Mouse (Mus musculus) kidney, postnatal 0 days (tissue): ENCODE results near the gene Zfyve9. TPM values are rescaled to one million over a fixed set of nuclear protein-coding genes. Genes with fewer than 3 reads are reported as not detected.
A peak's percentile ranks its signal among the peaks of the same experiment; 100 is the strongest.

Experiments
- ATAC-seq: fragments of 200-750 bp; cut with Nextera tagmentation; replicated peaks from 2 replicates; pipeline ENCODE4 v1.8.0; 2017; ENCODE audit warnings: low read depth, moderate number of reproducible peaks, moderate TSS enrichment, moderate library complexity; ENCODE audit not compliant: low FRiP score
- DNase-seq: peaks from one replicate; pipeline ENCODE4 v3.0.0-alpha.2; 2016; ENCODE audit warnings: low spot score
- H3K27ac ChIP-seq: fragments of 300-500 bp; sonication (generic); 2 replicates; pipeline ENCODE4 v1.5.1; 2014; ENCODE audit warnings: mild to moderate bottlenecking
- H3K27me3 ChIP-seq: fragments of 300-500 bp; sonication (generic); 2 replicates; pipeline ENCODE4 v1.6.1; 2014; ENCODE audit warnings: low read length, mixed read lengths; ENCODE audit not compliant: insufficient read depth
- H3K36me3 ChIP-seq: fragments of 300-500 bp; sonication (generic); 2 replicates; pipeline ENCODE4 v1.6.1; 2014; ENCODE audit warnings: low read length, mixed read lengths; ENCODE audit not compliant: insufficient read depth
- H3K4me1 ChIP-seq: fragments of 300-500 bp; sonication (generic); replicated peaks from 2 replicates; pipeline ENCODE4 v1.6.1; 2014; ENCODE audit warnings: antibody characterized with exemption, low read length, mixed read lengths; ENCODE audit not compliant: insufficient read depth
- H3K4me2 ChIP-seq: fragments of 300-500 bp; sonication (generic); 2 replicates; pipeline ENCODE4 v1.6.1; 2014; ENCODE audit warnings: mild to moderate bottlenecking, low read length, moderate library complexity, mixed read lengths
- H3K4me3 ChIP-seq: fragments of 300-500 bp; sonication (generic); replicated peaks from 2 replicates; pipeline ENCODE4 v1.5.1; 2014; ENCODE audit warnings: low read depth, low read length
- H3K9ac ChIP-seq: fragments of 300-500 bp; sonication (generic); 2 replicates; pipeline ENCODE4 v1.6.1; 2014; ENCODE audit warnings: low read depth, low read length
- H3K9me3 ChIP-seq: fragments of 300-500 bp; sonication (generic); replicated peaks from 2 replicates; pipeline ENCODE4 v1.6.1; 2016; ENCODE audit warnings: low read length, inconsistent platforms, mixed read lengths
- CTCF ChIP-seq: IDR thresholded peaks from 2 replicates; pipeline ENCODE4 v1.5.1; 2016; ENCODE audit warnings: antibody characterized with exemption, low read depth, mild to moderate bottlenecking, moderate library complexity
- WGBS: fragments of 180-500 bp; shearing (Covaris S2); extraction: QIAGEN DNeasy Blood & Tissue Kit; methylation state at CpG from one replicate; pipeline ENCODE4 v1.1.7; 2014; 5-methylcytosine and 5-hydroxymethylcytosine counted together
- polyA plus RNA-seq: library from polyadenylated mRNA; unstranded; fragments of >200 nt; fragmentation: Nextera tagmentation; extraction: Ambion mirVana; gene quantifications from 2 replicates; pipeline ENCODE4 v1.2.1, GENCODE M21; 2015

The Zfyve9 gene
- polyA plus RNA-seq, 1 experiment from 2014 or later: 3.8 TPM

DNA sequence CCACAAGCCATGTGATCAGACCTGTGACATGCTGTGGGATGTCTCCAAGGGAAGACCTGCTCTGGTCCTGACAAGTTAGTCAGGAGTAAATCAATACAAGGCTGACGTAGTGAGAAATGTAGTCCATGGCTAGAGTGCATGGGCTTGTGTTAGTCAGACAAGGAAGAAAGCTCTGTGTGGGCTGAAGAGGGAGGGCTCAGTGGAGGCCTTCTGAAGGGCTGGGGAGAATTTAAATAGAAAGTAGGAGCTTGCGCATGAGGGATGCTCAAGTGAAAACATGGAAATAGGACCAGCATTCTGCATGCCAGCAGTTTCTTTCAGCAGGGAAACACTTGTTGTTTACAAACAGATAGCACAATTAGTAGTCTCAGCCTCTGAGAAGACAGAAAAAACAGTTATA, 22.9 kb upstream of the Zfyve9 start:
- Histone ChIP-seq H3K4me2 (no peak overlapping the region), H3K36me3 (no peaks in the 10 kb centered on the region), H3K9me3 (no peaks in the 10 kb centered on the region), H3K4me1 (no peaks in the 10 kb centered on the region), H3K27me3 (no peaks in the 10 kb centered on the region), H3K4me3 (no peak overlapping the region), H3K27ac (no peak overlapping the region), H3K9ac (no peak overlapping the region)
- WGBS: 80% methylated on average over 2 of the region's 2 CpGs
- ATAC-seq (no peak), DNase-seq (no peak)
- TF ChIP-seq CTCF: no peak

DNA sequence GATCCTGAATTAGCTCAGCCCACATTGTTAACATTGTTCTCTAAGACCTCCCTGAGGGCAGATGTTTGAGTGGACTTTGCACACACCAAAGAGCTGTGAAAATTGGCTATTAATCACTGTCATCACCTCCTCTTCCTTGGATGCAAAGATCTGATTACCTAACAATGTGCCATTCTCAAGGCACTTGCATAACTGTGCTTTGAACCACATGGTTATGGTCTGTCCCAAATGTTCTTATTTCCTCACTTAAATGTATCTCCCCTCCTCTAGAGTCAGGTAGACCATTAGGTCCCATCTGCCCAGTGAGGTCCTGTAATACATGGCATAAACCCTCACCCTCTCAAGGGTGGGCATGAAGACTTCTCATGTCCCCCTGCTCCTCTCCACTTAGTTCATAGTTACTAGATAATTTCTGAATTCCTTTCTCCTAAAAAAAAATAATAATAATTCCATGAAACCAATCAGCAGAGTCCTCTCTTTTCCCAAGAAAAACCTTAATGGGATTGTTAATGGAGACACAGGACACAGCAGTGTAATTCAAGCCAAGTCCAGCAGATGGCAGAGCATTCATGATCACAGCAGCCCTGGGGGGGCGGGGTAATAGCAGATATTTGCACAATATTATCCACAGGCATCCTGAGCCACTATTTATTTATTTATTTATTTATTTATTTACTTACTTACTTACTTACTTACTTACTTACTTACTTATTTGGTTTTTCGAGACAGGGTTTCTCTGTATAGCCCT, 17.7 kb upstream of the Zfyve9 start:
- TF ChIP-seq CTCF: peak; percentile 77
- WGBS: 49% methylated on average over 2 of the region's 2 CpGs
- ATAC-seq: no peak

DNA sequence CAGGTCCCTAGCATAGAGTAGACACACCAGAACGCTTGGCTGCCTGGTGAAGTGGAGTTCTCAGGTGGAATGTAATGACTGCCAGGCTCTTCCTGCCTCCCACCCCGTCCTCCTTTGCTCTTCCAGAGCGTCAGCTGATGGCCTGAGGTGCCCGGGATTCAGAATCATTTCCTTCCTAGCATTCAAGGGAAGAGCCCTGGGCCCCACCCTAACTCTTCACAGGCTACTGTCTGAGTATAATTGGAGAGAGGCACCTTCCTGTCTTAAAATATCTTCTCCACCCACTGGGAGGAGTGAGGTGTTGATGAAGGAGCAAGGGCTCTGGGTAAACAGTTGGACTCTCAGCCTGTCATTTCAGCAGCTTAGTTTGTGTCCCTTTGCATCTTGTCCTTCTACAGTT, 16.1 kb upstream of the Zfyve9 start:
- no peaks in the 10 kb centered on the region for H3K36me3 ChIP-seq
- H3K4me1 ChIP-seq: no peaks in the 10 kb centered on the region
- H3K4me3 ChIP-seq: no peak overlapping the region
- no peaks in the 10 kb centered on the region for H3K27me3 ChIP-seq
- no peak overlapping the region for H3K27ac ChIP-seq
- DNase-seq (peak; percentile 26), ATAC-seq (no peak)
- no peak overlapping the region for H3K4me2 ChIP-seq
- H3K9me3 ChIP-seq: no peaks in the 10 kb centered on the region
- H3K9ac ChIP-seq: no peak overlapping the region
- WGBS: 23% methylated on average over 4 of the region's 4 CpGs
- TF ChIP-seq CTCF: no peak

More for the DNA sequence above, 17.7 kb upstream of the Zfyve9 start:
- peak; percentile 84 for DNase-seq
- no peaks in the 10 kb centered on the region for H3K9me3 ChIP-seq
- H3K27me3 ChIP-seq: no peaks in the 10 kb centered on the region
- no peaks in the 10 kb centered on the region for H3K4me1 ChIP-seq
- H3K4me2 ChIP-seq: no peak overlapping the region
- no peaks in the 10 kb centered on the region for H3K36me3 ChIP-seq
- H3K9ac ChIP-seq: no peak overlapping the region
- no peak overlapping the region for H3K4me3 ChIP-seq
- H3K27ac ChIP-seq: no peak overlapping the region

DNA sequence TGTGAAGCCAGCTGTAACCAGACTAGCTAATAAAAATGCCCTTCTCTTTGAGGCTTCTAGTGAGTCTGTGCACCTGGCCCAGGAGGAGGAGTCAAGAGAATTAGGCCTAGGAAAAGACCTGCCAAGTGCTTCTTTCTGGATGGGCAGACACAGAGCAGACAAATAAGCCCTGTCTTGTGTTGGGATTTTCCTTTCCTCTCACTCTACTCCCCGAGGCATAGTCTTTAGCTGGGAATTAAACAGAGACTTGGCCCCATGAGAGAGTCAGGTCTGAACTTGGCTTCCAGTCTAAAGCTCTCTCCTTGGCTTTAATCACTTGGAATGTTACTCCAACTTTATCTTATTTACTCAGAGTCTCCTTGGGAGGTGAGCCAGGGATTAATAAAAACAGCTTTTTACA, 13.3 kb upstream of the Zfyve9 start:
- DNase-seq (no peak), ATAC-seq (no peak)
- Histone ChIP-seq H3K27me3 (no peaks in the 10 kb centered on the region), H3K9me3 (no peaks in the 10 kb centered on the region), H3K9ac (no peak overlapping the region), H3K4me1 (no peaks in the 10 kb centered on the region), H3K4me3 (no peak overlapping the region), H3K27ac (no peak overlapping the region), H3K36me3 (no peaks in the 10 kb centered on the region), H3K4me2 (no peak overlapping the region)
- 48% methylated on average over 1 of the region's 1 CpGs for WGBS
- TF ChIP-seq CTCF: no peak

DNA sequence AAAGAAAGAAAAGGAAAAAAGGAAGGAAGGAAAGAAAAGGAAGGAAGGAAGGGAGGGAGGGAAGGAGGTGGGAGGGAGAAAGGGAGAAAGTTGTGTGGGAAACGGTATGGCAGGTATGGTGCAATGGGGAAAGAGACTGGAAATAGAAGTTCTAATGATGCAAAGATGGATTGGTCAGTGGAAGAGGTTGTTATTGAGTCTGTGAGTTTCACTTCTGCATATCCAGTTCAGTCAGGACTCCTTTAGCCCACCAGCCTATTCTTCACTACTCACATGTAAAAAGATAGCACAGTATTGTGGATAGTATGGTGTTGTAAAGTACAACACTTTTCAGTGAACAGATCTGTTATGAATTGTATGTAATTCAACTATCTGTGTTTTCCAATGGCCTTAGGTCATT, 9.9 kb upstream of the Zfyve9 start:
- Histone ChIP-seq H3K4me1 (no peaks in the 10 kb centered on the region), H3K36me3 (no peaks in the 10 kb centered on the region), H3K4me2 (no peak overlapping the region), H3K9me3 (no peaks in the 10 kb centered on the region), H3K27ac (no peak overlapping the region), H3K27me3 (no peaks in the 10 kb centered on the region), H3K9ac (no peak overlapping the region), H3K4me3 (no peak overlapping the region)
- ATAC-seq (no peak), DNase-seq (no peak)
- no peak for TF ChIP-seq CTCF
- WGBS: 61% methylated on average over 1 of the region's 1 CpGs

DNA sequence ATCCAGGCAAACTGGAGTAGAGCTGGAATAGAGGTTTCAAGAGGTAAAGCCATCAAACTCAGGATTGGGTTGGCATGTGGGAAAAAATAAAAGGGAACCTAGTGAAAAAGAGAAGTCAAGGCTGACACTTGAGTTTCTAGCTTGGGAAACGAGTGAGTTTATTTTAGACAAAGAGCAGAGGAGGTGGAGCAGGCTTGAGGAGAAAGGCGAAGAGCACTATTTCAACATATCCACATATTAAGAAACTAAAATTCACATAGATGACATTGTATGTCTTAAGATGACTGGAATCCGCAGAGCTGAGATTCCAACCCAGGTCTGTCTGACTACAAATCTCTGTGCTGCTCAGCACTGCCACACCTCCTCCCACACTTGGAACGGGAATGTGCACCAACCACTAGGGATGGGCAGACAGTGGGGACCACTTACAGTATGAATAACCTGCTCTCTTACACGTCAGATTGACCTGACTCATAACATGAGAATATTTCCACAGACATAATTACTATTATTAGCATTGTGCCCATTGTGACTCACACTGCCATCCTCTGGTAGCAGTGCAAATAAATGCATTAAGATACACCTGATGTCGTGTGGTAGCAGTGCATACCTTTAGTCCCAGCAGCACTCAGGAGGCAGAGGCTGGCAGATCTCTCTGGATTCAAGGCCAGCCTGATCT, 8.8 kb upstream of the Zfyve9 start:
- Histone ChIP-seq H3K36me3 (no peaks in the 10 kb centered on the region), H3K4me2 (no peak overlapping the region), H3K9ac (no peak overlapping the region), H3K9me3 (no peaks in the 10 kb centered on the region), H3K4me1 (no peaks in the 10 kb centered on the region), H3K27ac (no peak overlapping the region), H3K27me3 (no peaks in the 10 kb centered on the region), H3K4me3 (no peak overlapping the region)
- DNase-seq: no peak
- no peak for TF ChIP-seq CTCF
- WGBS: 68% methylated on average over 6 of the region's 6 CpGs
- ATAC-seq: no peak
